Mouse (Mus musculus): ENCODE results near the gene Gm21775. TPM values are rescaled to one million over a fixed set of nuclear protein-coding genes. Genes with fewer than 3 reads are reported as not detected.
"Not testable (repeated sequence)": the region's sequence is repeated elsewhere in the genome, so short reads cannot be mapped to it uniquely, and the experiment has no call there.

Gene Gm21775
- not detected in 2 replicates for polyA plus RNA-seq (2016; fragmentation: Nextera tagmentation; extraction: Ambion mirVana)

DNA sequence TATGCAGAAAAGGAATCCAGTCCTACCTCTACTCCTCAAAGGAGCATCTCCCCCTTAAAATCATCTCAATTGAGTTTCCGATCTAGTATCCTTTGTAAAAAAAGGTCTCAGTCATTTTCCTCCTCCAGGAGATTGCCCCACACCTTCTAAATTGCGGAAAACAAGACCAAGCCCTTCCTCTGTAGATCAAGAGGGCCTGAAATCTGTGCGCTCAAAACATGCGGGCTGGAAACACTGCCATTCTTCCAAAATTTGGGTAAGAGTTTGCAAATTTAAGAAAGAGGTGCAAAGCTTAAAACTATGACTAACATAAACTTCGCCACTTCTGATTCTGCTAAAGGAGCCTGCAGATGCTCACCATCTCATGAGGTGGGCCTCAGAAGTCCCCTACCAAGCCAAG lies at the start of gene Gm21775:
TSS of gene Gm21775 (plus strand) at position 301 of the 400 bp plus-strand sequence.
- not testable (repeated sequence) for H3K4me1 ChIP-seq; H3K36me3 ChIP-seq; H3K9me3 ChIP-seq; H3K27ac ChIP-seq; H3K4me3 ChIP-seq; H3K9ac ChIP-seq; H3K27me3 ChIP-seq (replicated peaks); H3K4me2 ChIP-seq (replicated peaks); ATAC-seq (ENCODE audit: low FRiP score, low read depth)
- WGBS: 91% methylated on average over 5 of the region's 5 CpGs

GRCm38 (mm10) chrY:10535942-10536341 lies 17.3 kb upstream of the Gm21775 start, which contains the start of gene Gm20737:
Gene Gm20737 (minus strand): TSS chrY:10536042.
- not testable (repeated sequence) for H3K9ac ChIP-seq; H3K4me3 ChIP-seq; H3K4me1 ChIP-seq; ATAC-seq (ENCODE audit: low FRiP score, low read depth); H3K27ac ChIP-seq; H3K4me2 ChIP-seq (replicated peaks); H3K36me3 ChIP-seq; H3K27me3 ChIP-seq (replicated peaks); H3K9me3 ChIP-seq

Other genes starting within 250 kb of the Gm21775 start
- gene Gm20834, start 228.9 kb upstream of the Gm21775 start, polyA plus RNA-seq (2016; fragmentation: Nextera tagmentation; extraction: Ambion mirVana): not detected in 2 replicates
- not detected in 2 replicates for gene Gm28510, start 140.7 kb upstream of the Gm21775 start, polyA plus RNA-seq (2016; fragmentation: Nextera tagmentation; extraction: Ambion mirVana)
- not detected in 2 replicates for gene Gm20737, start 17.4 kb upstream of the Gm21775 start, polyA plus RNA-seq (2016; fragmentation: Nextera tagmentation; extraction: Ambion mirVana)
- gene Gm21900, start 62.9 kb downstream of the Gm21775 start, polyA plus RNA-seq (2016; fragmentation: Nextera tagmentation; extraction: Ambion mirVana): not detected in 2 replicates
- gene Gm20777, start 199.0 kb downstream of the Gm21775 start, polyA plus RNA-seq (2016; fragmentation: Nextera tagmentation; extraction: Ambion mirVana): not detected in 2 replicates

Measured in neural tube, embryonic 12.5 days (tissue).